11 mouse cellular contexts compared by ENCODE assay signal in the genomic region with DNA sequence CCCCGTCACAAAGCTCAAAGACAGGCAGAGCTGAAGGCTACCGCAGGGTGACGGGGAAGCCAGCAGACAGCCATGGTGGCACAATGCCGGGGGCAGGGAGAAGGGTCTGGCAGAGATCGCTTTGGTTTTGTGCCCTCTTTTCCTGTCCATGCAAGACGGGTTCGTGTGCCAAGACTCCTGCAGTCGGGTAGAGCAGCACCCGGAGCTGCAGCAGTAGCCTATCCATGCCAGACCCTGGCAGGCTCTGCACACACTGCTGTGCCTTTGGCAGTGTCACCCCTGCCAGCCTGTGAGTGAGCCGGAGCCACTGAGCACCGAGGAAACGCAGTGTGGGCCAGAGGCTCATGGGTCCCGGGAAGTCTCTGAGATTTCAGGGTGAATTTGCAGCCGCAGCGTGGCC.
DNase-seq lines count a peak whose midpoint lies in the region; ATAC-seq lines count a peak whose summit lies in the region.
"Had no signal": no experiment of that assay in that cellular context is flagged by ENCODE, and none has a peak within 500 bp of the region (broad histone marks: within the 10 kb centered on the region; RNA-seq: fewer than 3 reads in every experiment).

No protein-coding gene starts in this region.

- no peaks in the 10 kb centered on the region for H3K9me3 ChIP-seq in forebrain, embryonic 13.5 days (replicated peaks)
- no peaks in the 10 kb centered on the region for H3K9me3 ChIP-seq in forebrain, embryonic 12.5 days
- H3K9me3 ChIP-seq in hindbrain, embryonic 16.5 days (ENCODE audit: control insufficient read depth, low read length): no peaks in the 10 kb centered on the region
- no peaks in the 10 kb centered on the region for H3K9me3 ChIP-seq in neural tube, embryonic 15.5 days (replicated peaks)
- no peaks in the 10 kb centered on the region for H3K9me3 ChIP-seq in liver, embryonic 11.5 days (ENCODE audit: control insufficient read depth, low read length)
- H3K9me3 ChIP-seq: heart, embryonic 15.5 days had no signal

- H3K4me3 ChIP-seq in forebrain, embryonic 13.5 days: no peak overlapping the region
- H3K4me3 ChIP-seq in forebrain, embryonic 12.5 days (replicated peaks): no peak overlapping the region
- no peak overlapping the region for H3K4me3 ChIP-seq in hindbrain, embryonic 16.5 days (ENCODE audit: low read length)
- H3K4me3 ChIP-seq in neural tube, embryonic 15.5 days (replicated peaks): no peak overlapping the region
- H3K4me3 ChIP-seq in liver, embryonic 11.5 days (ENCODE audit: low read depth, low read length): no peak overlapping the region

- ATAC-seq in forebrain, embryonic 13.5 days: peak; percentile 75
- ATAC-seq in forebrain, embryonic 12.5 days (ENCODE audit: low FRiP score): no peak
- ATAC-seq in hindbrain, embryonic 16.5 days: peak; percentile 93
- ATAC-seq in neural tube, embryonic 15.5 days (ENCODE audit: low FRiP score): peak; percentile 64
- ATAC-seq in liver, embryonic 11.5 days (replicated peaks; ENCODE audit: low FRiP score): no peak

- no peak overlapping the region for H3K9ac ChIP-seq in forebrain, embryonic 13.5 days
- H3K9ac ChIP-seq in forebrain, embryonic 12.5 days: no peak overlapping the region
- H3K9ac ChIP-seq in hindbrain, embryonic 16.5 days (ENCODE audit: low read depth, low read length): no peak overlapping the region
- H3K9ac ChIP-seq in neural tube, embryonic 15.5 days (replicated peaks): no peak overlapping the region
- no peak overlapping the region for H3K9ac ChIP-seq in liver, embryonic 11.5 days (ENCODE audit: low read depth, low read length)
- H3K9ac ChIP-seq: heart, embryonic 15.5 days had no signal

- 84% methylated on average over 15 of the region's 15 CpGs for WGBS in forebrain, embryonic 13.5 days
- whole genome bisulfite sequencing in forebrain, embryonic 12.5 days: 84% methylated on average over 15 of the region's 15 CpGs
- WGBS in hindbrain, embryonic 16.5 days: 62% methylated on average over 15 of the region's 15 CpGs
- WGBS in neural tube, embryonic 15.5 days: 80% methylated on average over 15 of the region's 15 CpGs
- WGBS in liver, embryonic 11.5 days: 79% methylated on average over 15 of the region's 15 CpGs

- peak; percentile 76 to 77 for DNase-seq in right cerebral cortex, postnatal 10 days (ENCODE audit: low spot score in 2 of 2)
- no peak for DNase-seq in right cerebral cortex, postnatal 25 days
- no peak for DNase-seq in liver, embryonic 11.5 days (ENCODE audit: low spot score)
- no peak for DNase-seq in thymus, postnatal 25 days
- DNase-seq: kidney, adult 2 months; lung, postnatal 4 days had no signal

- H3K27me3 ChIP-seq in forebrain, embryonic 13.5 days: no peaks in the 10 kb centered on the region
- H3K27me3 ChIP-seq in forebrain, embryonic 12.5 days: no peaks in the 10 kb centered on the region
- H3K27me3 ChIP-seq in hindbrain, embryonic 16.5 days (replicated peaks; ENCODE audit: control insufficient read depth, insufficient read depth, low read length): no peaks in the 10 kb centered on the region
- no peaks in the 10 kb centered on the region for H3K27me3 ChIP-seq in neural tube, embryonic 15.5 days (replicated peaks)
- 0 out of 2 replicates have a peak, but pooled peaks cover 2% of the 10 kb centered on the region for H3K27me3 ChIP-seq in liver, embryonic 11.5 days (replicated peaks; ENCODE audit: control insufficient read depth, insufficient read depth, low read length)

- 0 out of 2 replicates have a peak overlapping the region, but pooled peaks have one; percentile 14 for H3K4me2 ChIP-seq in forebrain, embryonic 13.5 days
- no peak overlapping the region for H3K4me2 ChIP-seq in forebrain, embryonic 12.5 days
- peak overlapping the region; percentile 45; the same call in 1 of the 2 replicates for H3K4me2 ChIP-seq in hindbrain, embryonic 16.5 days (ENCODE audit: low read length)
- H3K4me2 ChIP-seq in neural tube, embryonic 15.5 days: no peak overlapping the region; the same call in none of the 2 replicates
- H3K4me2 ChIP-seq in liver, embryonic 11.5 days: no peak overlapping the region

- peaks cover 7% of the 10 kb centered on the region; the same call in 1 of the 2 replicates for H3K4me1 ChIP-seq in forebrain, embryonic 13.5 days
- H3K4me1 ChIP-seq in forebrain, embryonic 12.5 days: peaks cover 11% of the 10 kb centered on the region
- H3K4me1 ChIP-seq in hindbrain, embryonic 16.5 days (ENCODE audit: control insufficient read depth, insufficient read depth, low read depth, low read length): no peaks in the 10 kb centered on the region; the same call in 1 of the 2 replicates
- peaks cover 7% of the 10 kb centered on the region; the same call in 1 of the 2 replicates for H3K4me1 ChIP-seq in neural tube, embryonic 15.5 days
- no peaks in the 10 kb centered on the region for H3K4me1 ChIP-seq in liver, embryonic 11.5 days (replicated peaks; ENCODE audit: control insufficient read depth, insufficient read depth, low read length)

- no peak overlapping the region for H3K27ac ChIP-seq in forebrain, embryonic 13.5 days
- H3K27ac ChIP-seq in forebrain, embryonic 12.5 days: no peak overlapping the region
- peak overlapping the region; percentile 16; the same call in 1 of the 2 replicates for H3K27ac ChIP-seq in hindbrain, embryonic 16.5 days (ENCODE audit: low read depth, low read length)
- 0 out of 2 replicates have a peak overlapping the region, but pooled peaks have one; percentile 5 for H3K27ac ChIP-seq in neural tube, embryonic 15.5 days (replicated peaks)
- H3K27ac ChIP-seq in liver, embryonic 11.5 days (ENCODE audit: low read depth, low read length): no peak overlapping the region
- H3K27ac ChIP-seq: heart, embryonic 15.5 days had no signal

- H3K36me3 ChIP-seq in forebrain, embryonic 13.5 days (ENCODE audit: poor library complexity, severe bottlenecking): no peaks in the 10 kb centered on the region
- no peaks in the 10 kb centered on the region for H3K36me3 ChIP-seq in forebrain, embryonic 12.5 days (replicated peaks)
- H3K36me3 ChIP-seq in hindbrain, embryonic 16.5 days (ENCODE audit: control insufficient read depth, insufficient read depth, low read length): no peaks in the 10 kb centered on the region
- no peaks in the 10 kb centered on the region for H3K36me3 ChIP-seq in neural tube, embryonic 15.5 days
- H3K36me3 ChIP-seq in liver, embryonic 11.5 days (ENCODE audit: control insufficient read depth, insufficient read depth, low read length): no peaks in the 10 kb centered on the region
- H3K36me3 ChIP-seq: heart, embryonic 15.5 days had no signal

Comparison
In these comparisons a context has a peak if more than half of its experiments do, and no peak if none do; other contexts are left out.
1. ATAC-seq: peak in forebrain, embryonic 13.5 days (single experiment), hindbrain, embryonic 16.5 days (single experiment) and neural tube, embryonic 15.5 days (single experiment); none in forebrain, embryonic 12.5 days (single experiment) and liver, embryonic 11.5 days (single experiment).
2. H3K4me2 ChIP-seq: peak in forebrain, embryonic 13.5 days (single experiment) and hindbrain, embryonic 16.5 days (single experiment); none in forebrain, embryonic 12.5 days (single experiment), neural tube, embryonic 15.5 days (single experiment) and liver, embryonic 11.5 days (single experiment).
3. DNase-seq: peak in right cerebral cortex, postnatal 10 days (2 of 2); none in right cerebral cortex, postnatal 25 days (single experiment), liver, embryonic 11.5 days (single experiment) and thymus, postnatal 25 days (single experiment).
4. H3K27ac ChIP-seq: peak in hindbrain, embryonic 16.5 days (single experiment) and neural tube, embryonic 15.5 days (single experiment); none in forebrain, embryonic 13.5 days (single experiment), forebrain, embryonic 12.5 days (single experiment) and liver, embryonic 11.5 days (single experiment).